Mouse (Mus musculus): ENCODE data around the gene B4galt5. TPM values are rescaled to one million over a fixed set of nuclear protein-coding genes. Genes with fewer than 3 reads are reported as not detected.

Gene B4galt5
- polyA plus RNA-seq, 1 experiment from 2014 or later = 24.1 TPM

- Histone ChIP-seq H3K27me3 (ENCODE audit: insufficient read depth, low read length) (no peaks in the 10 kb centered on the region), H3K27ac (ENCODE audit: low read depth) (no peak overlapping the region), H3K9ac (no peak overlapping the region), H3K9me3 (ENCODE audit: low read depth, low read length) (no peaks in the 10 kb centered on the region), H3K4me2 (no peak overlapping the region), H3K4me3 (ENCODE audit: low read depth, low read length) (no peak overlapping the region), H3K36me3 (ENCODE audit: insufficient read depth) (peaks cover 47% of the 10 kb centered on the region), H3K4me1 (ENCODE audit: insufficient read depth) (no peaks in the 10 kb centered on the region)
- no peak for ATAC-seq (ENCODE audit: insufficient read depth)
- WGBS = 81% methylated on average over 21 of the region's 21 CpGs
- TF ChIP-seq CTCF (IDR thresholded peaks at IDR 0.05; ENCODE audit: low read depth) = no peak
- no peak for DNase-seq
These were observed 48.0 kb downstream of the B4galt5 start for GRCm38 (mm10) chr2:167300943-167301497.

- TF ChIP-seq CTCF (IDR thresholded peaks at IDR 0.05; ENCODE audit: low read depth) = no peak
- DNase-seq (peak; percentile 36), ATAC-seq (ENCODE audit: insufficient read depth) (peak; percentile 33; the same call in 1 of the 2 replicates)
- Histone ChIP-seq H3K27ac (ENCODE audit: low read depth) (peak overlapping the region; percentile 14; the same call in 1 of the 2 replicates), H3K4me1 (ENCODE audit: insufficient read depth) (no peaks in the 10 kb centered on the region), H3K4me3 (ENCODE audit: low read depth, low read length) (no peak overlapping the region), H3K36me3 (ENCODE audit: insufficient read depth) (peaks cover 41% of the 10 kb centered on the region), H3K27me3 (ENCODE audit: insufficient read depth, low read length) (no peaks in the 10 kb centered on the region), H3K9ac (0 out of 2 replicates have a peak overlapping the region, but pooled peaks have one; percentile 23), H3K9me3 (ENCODE audit: low read depth, low read length) (no peaks in the 10 kb centered on the region), H3K4me2 (no peak overlapping the region)
- 36% methylated on average over 6 of the region's 6 CpGs for WGBS
These were observed 48.9 kb downstream of the B4galt5 start for GRCm38 (mm10) chr2:167299861-167300667.

- Histone ChIP-seq H3K36me3 (ENCODE audit: insufficient read depth) (peaks cover 36% of the 10 kb centered on the region), H3K4me3 (ENCODE audit: low read depth, low read length) (no peak overlapping the region), H3K27me3 (ENCODE audit: insufficient read depth, low read length) (no peaks in the 10 kb centered on the region), H3K9me3 (ENCODE audit: low read depth, low read length) (no peaks in the 10 kb centered on the region), H3K27ac (ENCODE audit: low read depth) (no peak overlapping the region), H3K4me2 (no peak overlapping the region), H3K4me1 (ENCODE audit: insufficient read depth) (no peaks in the 10 kb centered on the region), H3K9ac (no peak overlapping the region)
- DNase-seq (no peak), ATAC-seq (ENCODE audit: insufficient read depth) (peak; percentile 42)
- TF ChIP-seq CTCF (IDR thresholded peaks at IDR 0.05; ENCODE audit: low read depth) = no peak
- 69% methylated on average over 27 of the region's 27 CpGs for WGBS
These were observed 50.0 kb downstream of the B4galt5 start for GRCm38 (mm10) chr2:167298729-167299705.

GRCm38 (mm10) chr2:167297985-167298384 is 51.0 kb downstream of the B4galt5 start:
- ATAC-seq (ENCODE audit: insufficient read depth) (no peak), DNase-seq (no peak)
- Histone ChIP-seq H3K4me3 (ENCODE audit: low read depth, low read length) (no peak overlapping the region), H3K36me3 (ENCODE audit: insufficient read depth) (peaks cover 28% of the 10 kb centered on the region), H3K9me3 (ENCODE audit: low read depth, low read length) (no peaks in the 10 kb centered on the region), H3K27me3 (ENCODE audit: insufficient read depth, low read length) (no peaks in the 10 kb centered on the region), H3K4me2 (no peak overlapping the region), H3K4me1 (ENCODE audit: insufficient read depth) (no peaks in the 10 kb centered on the region), H3K9ac (no peak overlapping the region), H3K27ac (ENCODE audit: low read depth) (no peak overlapping the region)
- no peak for TF ChIP-seq CTCF (IDR thresholded peaks at IDR 0.05; ENCODE audit: low read depth)
- 87% methylated on average over 11 of the region's 11 CpGs for WGBS

GRCm38 (mm10) chr2:167294926-167295325 is 54.1 kb downstream of the B4galt5 start:
- 58% methylated on average over 15 of the region's 15 CpGs for WGBS
- no peaks in the 10 kb centered on the region for H3K27me3 ChIP-seq (ENCODE audit: insufficient read depth, low read length)
- peak; percentile 36; the same call in 1 of the 2 replicates for TF ChIP-seq CTCF (IDR thresholded peaks at IDR 0.05; ENCODE audit: low read depth)
- H3K9ac ChIP-seq = no peak overlapping the region
- H3K4me3 ChIP-seq (ENCODE audit: low read depth, low read length) = no peak overlapping the region
- ATAC-seq (ENCODE audit: insufficient read depth) (no peak), DNase-seq (no peak)
- H3K27ac ChIP-seq (ENCODE audit: low read depth) = no peak overlapping the region
- H3K4me2 ChIP-seq = peak overlapping the region; percentile 1; the same call in 1 of the 2 replicates
- no peaks in the 10 kb centered on the region for H3K4me1 ChIP-seq (ENCODE audit: insufficient read depth)
- H3K36me3 ChIP-seq (ENCODE audit: insufficient read depth) = 0 out of 2 replicates have a peak, but pooled peaks cover 11% of the 10 kb centered on the region
- H3K9me3 ChIP-seq (ENCODE audit: low read depth, low read length) = no peaks in the 10 kb centered on the region

- Histone ChIP-seq H3K4me2 (no peak overlapping the region; the same call in 1 of the 2 replicates), H3K9me3 (ENCODE audit: low read depth, low read length) (no peaks in the 10 kb centered on the region), H3K36me3 (ENCODE audit: insufficient read depth) (0 out of 2 replicates have a peak, but pooled peaks cover 7% of the 10 kb centered on the region), H3K4me3 (ENCODE audit: low read depth, low read length) (no peak overlapping the region), H3K27ac (ENCODE audit: low read depth) (no peak overlapping the region), H3K4me1 (ENCODE audit: insufficient read depth) (no peaks in the 10 kb centered on the region), H3K9ac (no peak overlapping the region), H3K27me3 (ENCODE audit: insufficient read depth, low read length) (no peaks in the 10 kb centered on the region)
- no peak for TF ChIP-seq CTCF (IDR thresholded peaks at IDR 0.05; ENCODE audit: low read depth)
- WGBS = 76% methylated on average over 7 of the region's 7 CpGs
- ATAC-seq (ENCODE audit: insufficient read depth) (no peak), DNase-seq (no peak)
These were observed 54.8 kb downstream of the B4galt5 start for GRCm38 (mm10) chr2:167294216-167294615.

Data from lung, embryonic 14.5 days (tissue).